Mouse (Mus musculus) intestine, postnatal 0 days (tissue): ENCODE measurements around the gene Hsf4. TPM values are rescaled to one million over a fixed set of nuclear protein-coding genes. Genes with fewer than 3 reads are reported as not detected.

Experiments used
- ATAC-seq: fragments of 200-750 bp; cut with Nextera tagmentation; 2 replicates; pipeline ENCODE4 v1.8.0; 2017; ENCODE audit warnings: mild to moderate bottlenecking, moderate TSS enrichment, moderate library complexity
- H3K27ac ChIP-seq: fragments of 300-500 bp; sonication (generic); 2 replicates; pipeline ENCODE4 v1.5.1; 2014; ENCODE audit warnings: mild to moderate bottlenecking, low read depth, low read length, moderate library complexity
- H3K27me3 ChIP-seq: fragments of 300-500 bp; sonication (generic); replicated peaks from 2 replicates; pipeline ENCODE4 v1.6.1; 2014; ENCODE audit warnings: low read length, mixed read lengths; ENCODE audit not compliant: control insufficient read depth, insufficient read depth
- H3K36me3 ChIP-seq: fragments of 300-500 bp; sonication (generic); 2 replicates; pipeline ENCODE4 v1.6.1; 2014; ENCODE audit warnings: mild to moderate bottlenecking, moderate library complexity; ENCODE audit not compliant: control insufficient read depth, insufficient read depth
- H3K4me1 ChIP-seq: fragments of 300-500 bp; sonication (generic); replicated peaks from 2 replicates; pipeline ENCODE4 v1.6.1; 2014; ENCODE audit warnings: antibody characterized with exemption, low read length, mixed read lengths; ENCODE audit not compliant: control insufficient read depth, insufficient read depth
- H3K4me2 ChIP-seq: fragments of 300-500 bp; sonication (generic); replicated peaks from 2 replicates; pipeline ENCODE4 v1.6.1; 2014; ENCODE audit warnings: low read depth, mild to moderate bottlenecking, moderate library complexity
- H3K4me3 ChIP-seq: fragments of 300-500 bp; sonication (generic); 2 replicates; pipeline ENCODE4 v1.5.1; 2014; ENCODE audit warnings: low read depth, low read length
- H3K9ac ChIP-seq: fragments of 300-500 bp; sonication (generic); 2 replicates; pipeline ENCODE4 v1.6.1; 2014; ENCODE audit warnings: mild to moderate bottlenecking, low read depth, low read length
- H3K9me3 ChIP-seq: fragments of 300-500 bp; sonication (generic); 2 replicates; pipeline ENCODE4 v1.6.1; 2016; ENCODE audit warnings: mixed run types; ENCODE audit not compliant: control insufficient read depth
- CTCF ChIP-seq: sonication (generic); IDR thresholded peaks from 2 replicates; pipeline ENCODE4 v1.5.1; 2016; ENCODE audit warnings: low read depth, mild to moderate bottlenecking, control low read depth, antibody characterized with exemption, moderate library complexity
- WGBS: fragments of 180-500 bp; shearing (Covaris S2); extraction: QIAGEN DNeasy Blood & Tissue Kit; methylation state at CpG from one replicate; pipeline ENCODE4 v1.1.7; 2014; 5-methylcytosine and 5-hydroxymethylcytosine counted together
- polyA plus RNA-seq: library from polyadenylated mRNA; unstranded; fragments of >200 nt; fragmentation: Nextera tagmentation; extraction: Ambion mirVana; gene quantifications from 2 replicates; pipeline ENCODE4 v1.2.1, GENCODE M21; 2015

The Hsf4 gene
- polyA plus RNA-seq, 1 experiment from 2014 or later = 0.48 TPM

DNA sequence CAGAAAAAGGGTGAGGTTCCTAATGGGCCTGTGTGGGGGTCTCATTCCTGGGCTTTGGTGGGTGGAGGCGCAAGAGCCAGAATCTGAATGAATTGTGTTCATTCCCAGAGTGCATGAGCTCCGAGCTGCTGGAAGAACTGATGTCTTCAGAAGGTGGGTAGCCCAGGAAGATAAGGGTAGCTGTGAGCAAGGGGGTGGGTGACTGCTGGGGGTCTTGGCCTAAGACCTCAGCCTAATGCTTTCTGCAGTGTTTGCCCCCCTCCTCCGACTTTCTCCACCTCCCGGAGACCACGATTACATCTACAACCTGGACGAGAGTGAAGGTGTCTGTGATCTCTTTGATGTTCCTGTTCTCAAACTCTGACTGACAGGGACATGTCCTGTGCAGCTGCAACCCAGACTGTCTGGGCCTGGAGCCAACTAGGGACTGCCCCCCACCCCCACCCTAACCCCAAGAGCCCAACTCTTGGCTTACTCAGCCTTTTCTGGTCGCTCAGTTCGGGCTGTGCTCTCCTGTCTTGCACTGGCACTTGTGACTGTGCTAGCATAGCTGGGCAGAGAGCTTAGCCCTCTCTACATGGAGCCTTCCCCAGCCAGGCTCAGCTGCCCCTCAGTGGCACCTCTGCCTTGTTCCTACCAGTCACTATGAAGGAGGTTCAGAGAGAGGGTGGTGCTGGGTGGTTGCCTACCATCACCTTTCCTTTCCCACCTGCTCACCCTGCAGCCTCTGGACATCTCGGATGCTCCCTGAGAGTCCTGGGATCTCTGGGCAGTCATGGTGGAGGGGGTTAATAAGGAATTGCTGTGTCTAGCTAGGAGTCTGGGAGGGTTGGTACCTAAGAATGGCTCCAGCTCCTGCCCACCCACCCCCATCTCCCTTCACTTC is 35.0 kb downstream of the Hsf4 start:
- WGBS = 53% methylated on average over 9 of the region's 9 CpGs
- peak overlapping the region; percentile 68 for H3K27ac ChIP-seq

DNA sequence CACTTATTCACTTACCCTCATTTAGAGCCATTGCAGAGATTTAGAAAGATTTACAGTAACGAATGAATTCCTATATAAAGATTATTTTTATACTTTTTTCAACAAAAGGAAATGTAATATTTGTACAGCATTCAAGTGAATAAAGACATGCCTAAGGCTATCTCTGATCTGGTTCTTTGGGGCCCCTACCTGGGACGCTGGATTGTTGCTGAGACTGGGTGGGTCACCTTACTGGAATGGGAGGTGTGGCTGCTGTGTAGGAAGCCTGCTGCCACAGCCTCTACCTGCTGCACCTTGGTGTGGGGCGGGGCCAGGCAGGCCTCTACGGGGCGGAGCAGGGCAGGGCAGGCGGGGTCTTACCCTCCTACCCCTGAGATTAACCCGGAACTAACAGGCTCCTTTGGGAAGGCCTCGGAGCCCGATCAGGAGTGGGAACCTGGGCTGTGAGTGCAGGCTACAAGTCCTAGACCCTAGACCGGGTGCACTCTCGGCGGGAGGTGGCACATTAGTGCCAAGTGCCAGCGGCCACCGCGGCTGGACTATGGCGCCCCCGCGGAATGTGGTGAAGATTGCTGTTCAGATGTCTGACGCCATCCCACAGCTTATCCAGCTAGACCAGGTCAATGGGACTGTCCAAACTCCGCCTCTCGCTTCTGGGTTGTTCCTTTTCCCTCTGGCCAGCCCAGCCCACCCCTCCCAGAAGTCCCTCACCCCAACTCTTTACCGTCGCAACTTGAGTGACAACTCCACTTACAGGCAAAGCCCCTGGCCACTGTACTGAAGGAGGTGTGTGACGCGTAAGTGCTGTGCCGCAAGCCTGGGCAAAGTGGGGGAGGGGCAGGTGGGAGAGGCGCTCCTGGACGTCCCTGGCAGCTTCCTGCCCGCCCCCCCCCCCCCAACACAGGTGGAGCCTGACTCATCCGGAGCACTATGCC is 35.9 kb downstream of the Hsf4 start, which contains the start of gene Elmo3:
Elmo3 (plus strand) TSS at position 391 of the 935 bp plus-strand sequence.
- 3% methylated on average over 29 of the region's 30 CpGs for WGBS

More for the DNA sequence above, 35.0 kb downstream of the Hsf4 start:
- peaks cover 62% of the 10 kb centered on the region for H3K36me3 ChIP-seq
- no peak overlapping the region for H3K4me3 ChIP-seq
- H3K4me1 ChIP-seq = peaks cover 4% of the 10 kb centered on the region; the same call in 1 of the 2 replicates
- no peak for TF ChIP-seq CTCF
- ATAC-seq = no peak
- no peaks in the 10 kb centered on the region for H3K27me3 ChIP-seq
- H3K9ac ChIP-seq = 0 out of 2 replicates have a peak overlapping the region, but pooled peaks have one; percentile 65
- no peaks in the 10 kb centered on the region for H3K9me3 ChIP-seq
- H3K4me2 ChIP-seq = no peak overlapping the region; the same call in 1 of the 2 replicates

DNA sequence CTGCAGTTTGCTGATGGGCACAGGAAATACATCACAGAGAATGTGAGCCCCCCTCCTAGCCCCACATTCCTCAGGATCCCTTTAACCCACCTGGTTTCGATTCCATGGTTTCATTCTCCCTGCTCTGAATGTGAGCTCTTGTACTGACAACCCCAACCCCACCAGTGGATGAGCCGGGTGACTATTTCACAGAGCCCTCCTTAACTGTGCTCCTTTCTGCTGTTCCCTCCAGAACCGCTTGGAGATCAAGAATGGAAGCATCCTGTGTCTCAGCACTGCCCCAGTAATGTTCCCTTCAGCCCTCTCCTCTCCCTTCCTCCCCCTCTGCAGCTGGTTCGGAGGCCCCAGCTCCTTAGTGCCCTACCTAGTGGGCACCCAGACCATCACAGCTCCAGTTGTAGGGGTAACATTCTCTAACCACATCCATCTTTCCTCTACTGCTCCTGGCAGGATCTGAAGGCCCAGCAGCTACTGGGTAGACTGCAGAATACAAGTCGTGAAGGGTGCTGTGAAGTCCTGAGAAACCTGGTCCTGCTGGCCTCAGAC is 36.6 kb downstream of the Hsf4 start:
- Histone ChIP-seq H3K36me3 (peaks cover 62% of the 10 kb centered on the region), H3K4me1 (peaks cover 4% of the 10 kb centered on the region; the same call in 1 of the 2 replicates), H3K4me3 (peak overlapping the region; percentile 46), H3K27me3 (no peaks in the 10 kb centered on the region), H3K9me3 (no peaks in the 10 kb centered on the region), H3K27ac (peak overlapping the region; percentile 91; the same call in 1 of the 2 replicates), H3K9ac (peak overlapping the region; percentile 65), H3K4me2 (peak overlapping the region; percentile 82)
- ATAC-seq = no peak
- TF ChIP-seq CTCF = peak; percentile 26
- WGBS = 22% methylated on average over 5 of the region's 5 CpGs

More for the DNA sequence above, 35.9 kb downstream of the Hsf4 start, which contains the start of gene Elmo3:
- TF ChIP-seq CTCF = peak; percentile 32
- Histone ChIP-seq H3K27ac (peak within 1 kb of the TSS; percentile 91), H3K4me2 (peak within 1 kb of the TSS; percentile 82), H3K27me3 (no peaks in the 10 kb centered on the region), H3K9me3 (no peaks in the 10 kb centered on the region), H3K9ac (peak within 1 kb of the TSS; percentile 65), H3K4me3 (peak within 1 kb of the TSS; percentile 46), H3K36me3 (peaks cover 65% of the 10 kb centered on the region), H3K4me1 (peaks cover 4% of the 10 kb centered on the region; the same call in 1 of the 2 replicates)
- ATAC-seq = peak; percentile 96

DNA sequence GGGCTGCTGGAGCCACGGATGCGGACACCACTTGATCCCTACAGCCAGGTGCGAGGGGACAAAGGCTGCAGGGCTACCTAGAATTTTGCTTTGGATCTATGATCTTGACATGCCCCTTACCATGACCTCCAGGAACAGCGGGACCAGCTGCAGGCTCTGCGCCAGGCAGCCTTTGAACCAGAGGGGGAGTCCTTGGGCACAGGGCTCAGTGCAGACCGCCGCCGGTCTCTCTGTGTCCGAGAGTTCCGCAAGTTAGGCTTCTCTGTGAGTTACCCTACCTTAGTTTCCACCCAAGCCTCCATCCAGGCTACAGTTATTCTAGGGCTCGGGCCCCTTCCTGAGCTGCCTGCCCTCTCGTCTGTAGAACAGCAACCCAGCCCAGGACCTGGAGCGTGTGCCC is 38.1 kb downstream of the Hsf4 start:
- TF ChIP-seq CTCF = no peak
- Histone ChIP-seq H3K27ac (no peak overlapping the region), H3K9me3 (no peaks in the 10 kb centered on the region), H3K36me3 (peaks cover 58% of the 10 kb centered on the region), H3K4me3 (no peak overlapping the region), H3K4me2 (no peak overlapping the region), H3K27me3 (no peaks in the 10 kb centered on the region), H3K4me1 (peaks cover 4% of the 10 kb centered on the region; the same call in 1 of the 2 replicates), H3K9ac (no peak overlapping the region)
- ATAC-seq = no peak
- 94% methylated on average over 13 of the region's 13 CpGs for WGBS

DNA sequence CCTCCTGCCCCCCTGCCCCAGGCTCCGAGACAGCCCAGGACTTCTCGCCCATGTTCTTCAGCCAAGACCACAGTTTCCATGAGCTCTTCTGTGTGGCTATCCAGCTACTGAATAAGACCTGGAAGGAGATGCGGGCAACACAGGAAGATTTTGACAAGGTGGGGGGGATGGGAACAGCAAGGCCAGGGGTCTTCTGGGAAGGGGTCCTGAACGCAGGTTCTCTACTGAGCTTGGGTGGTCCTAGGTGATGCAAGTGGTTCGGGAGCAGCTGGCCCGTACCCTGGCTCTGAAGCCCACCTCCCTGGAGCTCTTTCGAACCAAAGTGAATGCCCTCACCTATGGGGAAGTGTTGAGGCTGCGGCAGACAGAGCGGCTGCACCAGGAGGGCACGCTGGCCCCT is 38.8 kb downstream of the Hsf4 start:
- ATAC-seq = no peak
- no peak overlapping the region for H3K9ac ChIP-seq
- peaks cover 4% of the 10 kb centered on the region; the same call in 1 of the 2 replicates for H3K4me1 ChIP-seq
- no peak overlapping the region for H3K4me2 ChIP-seq
- TF ChIP-seq CTCF = no peak
- no peak overlapping the region for H3K4me3 ChIP-seq
- WGBS = 92% methylated on average over 10 of the region's 10 CpGs
- H3K9me3 ChIP-seq = no peaks in the 10 kb centered on the region
- peaks cover 62% of the 10 kb centered on the region for H3K36me3 ChIP-seq
- H3K27me3 ChIP-seq = no peaks in the 10 kb centered on the region
- no peak overlapping the region for H3K27ac ChIP-seq
